Mouse (Mus musculus): ENCODE measurements at regions not wholly inside any gene's neighbourhood (a gene's known extent, or its start where the extent isn't known, plus 50 kb on each side); places are given as distances from the start of the nearest gene placed in this dataset.

DNA sequence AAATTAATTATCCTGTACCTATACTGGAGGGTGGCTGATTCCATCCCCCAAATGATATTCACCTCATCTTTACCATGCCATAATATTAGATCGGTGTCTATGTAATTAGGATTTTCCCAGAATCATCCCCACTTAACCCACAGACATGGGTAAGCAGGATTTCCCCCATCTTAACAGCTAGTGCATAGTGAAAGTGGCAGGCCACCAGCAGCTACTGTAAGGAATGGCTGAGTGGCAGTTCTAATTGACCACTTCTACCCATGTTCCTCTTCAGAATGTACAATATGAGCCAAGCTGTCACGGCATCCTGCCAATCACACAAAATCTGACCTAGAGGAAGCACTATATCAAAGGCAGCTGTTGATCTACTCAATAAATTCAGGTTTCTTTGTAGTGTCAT, 455.8 kb downstream of the Meis1 start:
- 79% methylated on average over 2 of the region's 2 CpGs for WGBS
- TF ChIP-seq CTCF (IDR thresholded peaks at IDR 0.05; ENCODE audit: borderline replicate concordance, insufficient read depth, low read depth, low read length): no peak
- no peaks in the 10 kb centered on the region for H3K4me1 ChIP-seq (ENCODE audit: control insufficient read depth, insufficient read depth, low read length)
- H3K27ac ChIP-seq (ENCODE audit: insufficient read depth, low read length): no peak overlapping the region
- DNase-seq: no peak
- no peaks in the 10 kb centered on the region for H3K27me3 ChIP-seq (ENCODE audit: control insufficient read depth, insufficient read depth, low read length)
- H3K4me3 ChIP-seq (replicated peaks; ENCODE audit: insufficient read depth, low read depth, low read length): no peak overlapping the region

DNA sequence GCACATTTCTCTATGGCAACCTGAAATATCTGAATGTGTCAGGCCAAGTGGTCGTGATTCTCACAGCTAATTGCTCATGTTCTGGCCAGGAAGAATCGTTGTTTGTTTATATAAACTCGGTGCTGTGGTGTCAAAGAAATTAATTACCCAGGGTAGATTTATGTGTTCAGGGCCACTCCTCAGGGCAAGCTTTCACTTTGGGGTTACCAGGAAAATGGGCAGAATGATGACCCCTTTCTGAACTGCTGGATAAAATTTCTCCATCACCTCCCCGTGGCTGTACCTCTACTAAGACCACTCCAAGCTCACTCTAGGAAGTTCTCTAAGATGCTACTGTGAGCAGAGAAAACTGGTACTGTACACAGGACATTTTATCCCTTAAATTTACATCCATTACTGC, 460.1 kb downstream of the Meis1 start:
- WGBS: 45% methylated on average over 4 of the region's 4 CpGs

DNA sequence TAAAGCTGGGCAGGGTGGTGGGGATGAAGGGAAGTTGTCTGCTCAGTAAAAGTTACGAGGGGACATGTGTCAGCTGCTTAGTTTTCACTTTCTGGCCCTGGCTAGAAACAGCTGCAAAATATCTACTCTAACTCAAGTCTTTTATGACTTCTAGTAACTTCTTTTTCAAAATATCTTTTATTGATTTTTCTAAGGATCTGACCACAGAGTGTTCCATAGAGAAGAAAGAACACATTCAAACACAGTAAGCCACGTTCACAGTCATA, 483.3 kb downstream of the Meis1 start:
- DNase-seq: no peak
- Histone ChIP-seq H3K4me1 (ENCODE audit: control insufficient read depth, insufficient read depth, low read length) (no peaks in the 10 kb centered on the region), H3K27me3 (ENCODE audit: control insufficient read depth, insufficient read depth, low read length) (no peaks in the 10 kb centered on the region), H3K4me3 (replicated peaks; ENCODE audit: insufficient read depth, low read depth, low read length) (no peak overlapping the region), H3K27ac (ENCODE audit: insufficient read depth, low read length) (no peak overlapping the region)
- 83% methylated on average over 2 of the region's 2 CpGs for WGBS
- TF ChIP-seq POLR2A (IDR thresholded peaks at IDR 0.05; ENCODE audit: borderline replicate concordance, insufficient read depth, low read length): no peak
- TF ChIP-seq CTCF (IDR thresholded peaks at IDR 0.05; ENCODE audit: borderline replicate concordance, insufficient read depth, low read depth, low read length): no peak

More for the DNA sequence above, 460.1 kb downstream of the Meis1 start:
- Histone ChIP-seq H3K4me1 (ENCODE audit: control insufficient read depth, insufficient read depth, low read length) (no peaks in the 10 kb centered on the region), H3K4me3 (replicated peaks; ENCODE audit: insufficient read depth, low read depth, low read length) (no peak overlapping the region), H3K27ac (ENCODE audit: insufficient read depth, low read length) (no peak overlapping the region), H3K27me3 (ENCODE audit: control insufficient read depth, insufficient read depth, low read length) (no peaks in the 10 kb centered on the region)
- TF ChIP-seq CTCF (IDR thresholded peaks at IDR 0.05; ENCODE audit: borderline replicate concordance, insufficient read depth, low read depth, low read length): no peak
- no peak for TF ChIP-seq POLR2A (IDR thresholded peaks at IDR 0.05; ENCODE audit: borderline replicate concordance, insufficient read depth, low read length)
- no peak for DNase-seq

DNA sequence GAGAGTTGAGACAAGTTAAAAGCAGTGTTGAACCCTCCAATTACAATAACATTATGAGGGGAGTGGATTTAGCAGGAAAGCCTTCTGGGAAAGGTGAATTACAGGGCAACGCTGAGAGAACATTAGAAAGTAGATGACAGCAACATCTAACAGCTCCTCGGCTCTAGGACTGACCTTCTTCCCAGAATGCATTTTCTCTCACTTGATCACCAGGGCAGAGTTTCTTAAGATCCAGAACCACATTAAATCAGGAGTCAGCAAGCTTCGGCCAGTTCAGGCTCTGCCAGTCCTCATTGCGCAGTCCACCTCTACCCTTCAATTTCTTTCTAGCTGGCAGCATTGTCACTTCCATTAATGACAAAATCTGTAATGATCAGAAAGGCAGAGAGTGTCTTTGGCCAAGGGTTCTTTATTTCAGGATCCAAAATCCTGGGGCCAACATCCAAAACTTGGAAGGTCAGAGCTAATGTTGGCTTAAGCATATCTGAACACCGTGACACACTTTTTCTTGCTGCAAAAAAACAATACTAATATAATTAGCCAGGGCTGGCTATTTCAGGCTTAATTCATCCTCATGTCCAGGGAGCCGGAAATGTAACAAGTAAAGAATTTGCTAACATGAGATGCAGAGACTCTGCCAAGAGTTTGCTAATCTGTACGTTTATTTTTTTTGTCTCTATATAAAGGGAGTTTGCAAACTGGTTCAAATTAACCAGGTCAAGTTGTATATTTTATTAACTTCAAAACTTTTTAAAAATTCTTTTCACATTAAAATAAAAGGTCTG, 483.8 kb downstream of the Meis1 start:
- peak in 1 of 2 experiments; percentile 15 for DNase-seq
- 32% methylated on average over 7 of the region's 7 CpGs for WGBS
- TF ChIP-seq CTCF (IDR thresholded peaks at IDR 0.05; ENCODE audit: borderline replicate concordance, insufficient read depth, low read depth, low read length) (no peak), POLR2A (IDR thresholded peaks at IDR 0.05; ENCODE audit: borderline replicate concordance, insufficient read depth, low read length) (no peak)
- H3K4me3 ChIP-seq (replicated peaks; ENCODE audit: insufficient read depth, low read depth, low read length): no peak overlapping the region
- H3K4me1 ChIP-seq (ENCODE audit: control insufficient read depth, insufficient read depth, low read length): no peaks in the 10 kb centered on the region
- no peak overlapping the region for H3K27ac ChIP-seq (ENCODE audit: insufficient read depth, low read length)
- H3K27me3 ChIP-seq (ENCODE audit: control insufficient read depth, insufficient read depth, low read length): no peaks in the 10 kb centered on the region

DNA sequence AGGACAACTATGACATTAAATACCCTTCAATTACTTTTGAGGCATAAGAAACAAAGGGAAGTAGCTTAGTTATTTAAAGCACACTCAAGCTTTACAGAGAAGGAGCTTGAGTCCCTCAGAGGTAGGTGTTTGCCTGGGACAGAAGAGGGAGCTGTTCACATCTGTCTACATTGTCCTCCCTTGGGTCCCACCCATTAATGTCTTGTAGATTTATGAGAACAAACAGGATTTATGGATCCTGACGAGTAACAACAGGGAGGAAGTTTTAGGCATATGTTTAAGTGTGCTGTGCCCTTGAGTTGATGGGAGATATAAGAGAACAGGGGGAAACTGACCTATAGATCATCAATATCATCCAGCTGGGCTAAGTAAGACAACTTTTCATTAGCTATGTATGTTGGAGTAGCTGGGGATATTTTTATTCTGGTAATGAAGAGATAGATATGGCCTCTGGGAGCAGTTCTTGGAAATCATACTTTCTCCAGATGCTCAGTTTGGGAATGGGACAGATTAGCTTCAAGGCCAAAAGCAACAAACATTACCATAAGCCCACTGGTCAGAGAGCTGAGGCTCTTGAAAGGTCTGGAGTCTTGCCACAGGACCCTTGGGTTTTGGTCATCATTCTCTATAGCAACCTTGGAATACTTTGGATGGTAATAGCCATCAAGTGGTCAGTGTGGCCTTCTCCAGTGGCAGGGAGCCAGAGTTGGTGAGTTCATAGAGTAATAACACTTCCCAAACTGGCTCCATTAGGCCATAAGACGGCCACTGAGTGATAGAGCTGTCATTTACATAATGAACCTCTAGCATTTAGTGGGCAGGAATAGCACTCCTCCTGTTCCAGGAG, 487.3 kb downstream of the Meis1 start:
- Histone ChIP-seq H3K4me1 (ENCODE audit: control insufficient read depth, insufficient read depth, low read length) (no peaks in the 10 kb centered on the region), H3K27me3 (ENCODE audit: control insufficient read depth, insufficient read depth, low read length) (no peaks in the 10 kb centered on the region), H3K4me3 (replicated peaks; ENCODE audit: insufficient read depth, low read depth, low read length) (no peak overlapping the region), H3K27ac (ENCODE audit: insufficient read depth, low read length) (no peak overlapping the region)
- WGBS: 59% methylated on average over 2 of the region's 2 CpGs
- DNase-seq: no peak
- no peak for TF ChIP-seq CTCF (IDR thresholded peaks at IDR 0.05; ENCODE audit: borderline replicate concordance, insufficient read depth, low read depth, low read length)

DNA sequence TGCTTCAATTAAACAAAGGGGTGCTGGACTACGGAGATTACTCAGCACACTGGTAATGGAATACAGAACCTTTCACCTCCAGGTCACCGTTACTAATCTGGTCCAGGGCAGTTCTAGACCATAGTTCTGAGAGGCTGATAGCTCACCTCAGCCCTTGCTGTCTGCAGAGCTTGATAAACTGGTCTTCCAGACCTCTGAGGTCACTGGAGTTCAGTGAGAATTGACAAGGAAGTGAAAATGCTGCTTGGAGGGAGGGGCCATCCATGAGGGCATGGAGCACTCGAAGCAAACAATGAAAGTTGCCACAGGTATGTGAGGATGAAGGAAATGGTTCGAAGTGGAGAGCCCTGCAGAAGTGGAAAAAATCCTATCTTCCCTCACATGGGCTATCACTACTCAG, 490.2 kb downstream of the Meis1 start:
- Histone ChIP-seq H3K27ac (ENCODE audit: insufficient read depth, low read length) (no peak overlapping the region), H3K27me3 (ENCODE audit: control insufficient read depth, insufficient read depth, low read length) (no peaks in the 10 kb centered on the region), H3K4me3 (replicated peaks; ENCODE audit: insufficient read depth, low read depth, low read length) (no peak overlapping the region), H3K4me1 (ENCODE audit: control insufficient read depth, insufficient read depth, low read length) (no peaks in the 10 kb centered on the region)
- TF ChIP-seq CTCF (IDR thresholded peaks at IDR 0.05; ENCODE audit: borderline replicate concordance, insufficient read depth, low read depth, low read length) (no peak), POLR2A (IDR thresholded peaks at IDR 0.05; ENCODE audit: borderline replicate concordance, insufficient read depth, low read length) (no peak)
- 88% methylated on average over 4 of the region's 4 CpGs for WGBS
- DNase-seq: no peak

DNA sequence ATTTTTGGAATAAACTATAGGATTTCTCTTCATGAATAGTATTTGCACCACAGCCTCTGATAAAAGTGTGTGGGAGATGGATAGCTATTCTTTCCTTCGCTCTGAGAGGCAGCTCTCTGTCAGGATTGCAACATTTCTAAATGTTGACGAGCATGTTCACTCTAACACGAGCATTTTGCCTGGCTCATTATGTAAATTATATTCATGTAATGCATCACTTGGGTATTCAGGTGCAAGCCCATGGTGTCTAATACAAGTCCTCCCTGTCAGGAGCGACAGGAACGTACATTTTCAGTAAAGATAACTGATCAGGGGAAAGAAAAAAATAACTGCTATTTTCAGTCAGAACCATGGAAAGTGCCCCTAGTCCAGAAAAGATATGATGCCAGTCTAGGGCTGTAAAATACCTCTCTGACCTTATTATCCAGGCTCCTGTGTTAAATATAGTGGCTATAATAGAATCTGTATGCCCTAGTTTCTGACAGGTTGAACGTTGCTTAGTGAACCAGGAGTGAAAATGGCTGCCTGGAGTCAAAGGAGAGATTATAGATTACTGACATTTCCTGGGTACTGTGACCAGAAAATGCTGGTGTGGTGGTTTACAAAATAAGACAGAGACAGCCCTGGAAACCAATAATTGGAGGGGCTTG, 523.6 kb downstream of the Meis1 start:
- H3K27ac ChIP-seq (ENCODE audit: insufficient read depth, low read length): no peak overlapping the region
- no peak overlapping the region for H3K4me3 ChIP-seq (replicated peaks; ENCODE audit: insufficient read depth, low read depth, low read length)
- no peak for DNase-seq
- H3K4me1 ChIP-seq (ENCODE audit: control insufficient read depth, insufficient read depth, low read length): no peaks in the 10 kb centered on the region
- 80% methylated on average over 6 of the region's 6 CpGs for WGBS
- no peaks in the 10 kb centered on the region; the same call in 1 of the 2 replicates for H3K27me3 ChIP-seq (ENCODE audit: control insufficient read depth, insufficient read depth, low read length)
- no peak for TF ChIP-seq CTCF (IDR thresholded peaks at IDR 0.05; ENCODE audit: borderline replicate concordance, insufficient read depth, low read depth, low read length)
- no peak for TF ChIP-seq POLR2A (IDR thresholded peaks at IDR 0.05; ENCODE audit: borderline replicate concordance, insufficient read depth, low read length)

All from cerebellum, adult 2 months (tissue).